Mouse (Mus musculus): ENCODE data around the gene Qrich2. TPM values are rescaled to one million over a fixed set of nuclear protein-coding genes. Genes with fewer than 3 reads are reported as not detected.

The Qrich2 gene
- polyA plus RNA-seq (2014; fragmentation: Illumina TruSeq; extraction: RNeasy Lipid Tissue Mini Kit (QIAGEN cat#74804); ENCODE audit: low read depth, low replicate concordance): not detected

DNA sequence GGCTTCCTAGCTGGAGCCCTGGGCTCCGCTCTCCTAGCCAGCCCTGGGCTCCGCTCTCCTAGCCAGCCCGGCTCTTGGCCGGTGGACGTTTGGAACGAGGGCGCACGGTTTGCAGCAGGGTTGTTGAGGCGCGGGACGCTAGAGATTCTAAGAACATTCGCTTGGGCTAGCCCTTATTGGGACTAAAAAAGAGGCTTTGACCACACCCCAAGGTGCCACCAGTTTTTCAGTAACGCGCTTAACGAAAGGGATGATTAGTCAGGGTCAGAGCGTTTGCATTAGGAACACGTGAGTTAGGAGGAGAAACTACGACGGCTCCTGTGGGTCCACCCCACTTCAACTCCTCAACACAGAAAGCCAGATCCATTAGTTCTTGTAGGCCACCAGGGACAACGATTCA is at the start of gene Qrich2:
Gene Qrich2, minus strand, starts transcription at position 101 of the 400 bp plus-strand sequence.

DNA sequence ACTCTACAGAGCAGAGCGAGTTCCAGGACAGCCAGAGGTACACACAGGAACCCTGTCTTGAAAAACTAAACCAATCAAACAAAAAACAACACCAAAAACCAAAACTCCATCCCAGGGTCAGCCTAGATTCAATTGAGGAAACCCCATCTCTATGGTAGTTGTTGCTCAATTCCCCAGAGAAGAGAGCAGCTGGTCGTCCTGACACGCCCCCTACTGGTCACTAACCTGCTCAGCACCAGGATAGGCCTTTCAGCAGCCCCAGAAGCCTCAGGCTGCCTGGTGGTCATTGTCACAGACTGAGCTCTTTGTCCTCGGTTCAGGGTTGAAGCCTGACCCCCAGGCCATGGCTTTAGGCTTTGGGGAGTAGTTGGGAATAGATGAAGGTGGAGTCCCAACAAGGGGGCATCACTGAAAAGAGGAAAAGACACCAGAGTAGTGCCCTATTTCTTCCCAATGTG is 27.8 kb upstream of the Qrich2 start, which contains the start of gene Prpsap1:
Gene Prpsap1, minus strand, starts transcription at position 408 of the 458 bp plus-strand sequence.

DNA sequence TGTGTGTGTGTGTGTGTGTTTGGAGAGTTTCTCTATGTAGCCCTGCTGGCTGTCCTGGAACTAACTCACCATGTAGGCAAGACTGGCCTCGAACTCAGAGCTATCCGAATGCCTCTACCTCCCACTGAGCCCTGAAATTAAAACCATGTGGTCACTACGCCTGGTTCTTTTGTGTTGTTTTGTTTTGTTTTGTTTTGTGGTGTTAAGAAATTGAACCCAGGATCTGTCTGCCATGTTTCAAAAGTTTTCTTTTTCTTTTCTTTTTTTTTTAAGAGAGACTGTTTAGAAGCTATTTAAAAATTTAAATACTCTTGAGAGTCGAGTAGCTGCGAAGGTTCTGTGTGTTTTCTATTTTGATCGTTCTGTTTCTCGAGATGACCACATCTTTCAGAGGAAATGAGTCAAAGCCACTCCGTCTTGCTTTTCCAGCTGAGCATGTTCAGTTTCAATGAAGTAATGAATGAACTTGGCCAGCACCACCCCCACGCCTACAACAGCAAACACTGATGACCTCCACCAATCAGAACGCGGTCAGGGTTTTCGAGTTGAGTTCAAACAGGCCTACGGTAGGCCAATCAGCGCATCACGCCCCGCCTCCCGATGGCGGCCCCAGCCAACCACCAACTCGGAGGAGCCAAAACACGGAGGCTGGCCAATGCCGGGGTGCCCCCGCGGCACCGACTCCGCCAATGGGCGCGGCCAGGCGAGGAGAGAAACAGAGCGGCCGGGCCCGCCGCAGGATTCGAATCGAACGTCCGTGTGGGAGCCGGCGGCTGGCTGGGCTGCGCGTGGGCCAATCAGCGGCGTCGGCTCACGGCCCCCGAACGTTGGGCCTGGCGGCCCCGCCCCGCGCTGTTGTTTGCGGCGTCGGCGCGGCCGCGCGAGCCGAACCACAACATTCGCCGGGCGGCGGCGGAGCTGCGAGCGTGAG is 32.4 kb downstream of the Qrich2 start, which contains the start of gene Ubald2:
Gene Ubald2, plus strand, starts transcription at position 739 of the 931 bp plus-strand sequence.

DNA sequence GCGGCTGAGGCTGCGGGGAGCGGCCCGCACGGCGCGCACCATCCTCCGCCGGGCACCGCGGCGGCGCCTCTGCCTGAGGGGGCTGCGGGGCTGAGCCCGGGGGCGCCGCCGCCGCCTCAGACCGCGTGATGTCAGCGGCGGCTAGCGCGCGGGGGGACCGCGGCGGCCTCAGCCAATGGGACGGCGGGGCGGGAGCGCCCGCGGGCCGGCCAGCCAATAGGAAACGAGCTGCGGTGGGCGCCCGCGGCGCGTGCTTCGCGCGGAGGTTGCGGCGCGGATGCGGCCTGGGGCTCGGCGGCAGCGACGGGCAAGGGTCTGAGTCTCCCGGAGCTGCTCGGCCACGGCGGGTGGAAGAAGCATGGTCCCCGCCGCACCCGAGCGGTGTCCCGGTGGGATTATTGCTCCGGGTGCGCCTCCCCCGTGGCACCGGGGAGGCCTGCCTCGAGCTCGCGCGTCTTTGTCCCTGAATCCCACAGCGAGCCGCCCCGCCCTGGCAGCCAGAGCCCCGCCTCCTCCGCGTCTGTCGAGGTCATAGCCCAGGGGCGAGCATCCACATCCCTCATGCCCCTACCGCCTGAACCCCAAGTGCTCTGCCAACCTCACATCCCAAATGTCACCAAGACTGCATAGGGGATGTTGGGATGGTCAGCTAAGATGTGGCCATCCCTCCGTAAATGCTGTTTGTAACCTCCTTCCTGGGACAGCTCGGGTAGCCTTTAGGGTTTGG is 53.0 kb downstream of the Qrich2 start, which contains the start of gene Rnf157:
Gene Rnf157, minus strand, starts transcription at position 129 of the 727 bp plus-strand sequence.

Other genes starting within 250 kb of the Qrich2 start
- not detected for gene Evpl, start 228.2 kb downstream of the Qrich2 start, polyA plus RNA-seq (2014; fragmentation: Illumina TruSeq; extraction: RNeasy Lipid Tissue Mini Kit (QIAGEN cat#74804); ENCODE audit: low read depth, low replicate concordance)
- 7.2 TPM for gene Srp68, start 192.0 kb downstream of the Qrich2 start, polyA plus RNA-seq (2014; fragmentation: Illumina TruSeq; extraction: RNeasy Lipid Tissue Mini Kit (QIAGEN cat#74804); ENCODE audit: low read depth, low replicate concordance)
- not detected for gene Galr2, start 185.3 kb downstream of the Qrich2 start, polyA plus RNA-seq (2014; fragmentation: Illumina TruSeq; extraction: RNeasy Lipid Tissue Mini Kit (QIAGEN cat#74804); ENCODE audit: low read depth, low replicate concordance)
- gene Exoc7, start 159.0 kb downstream of the Qrich2 start, polyA plus RNA-seq (2014; fragmentation: Illumina TruSeq; extraction: RNeasy Lipid Tissue Mini Kit (QIAGEN cat#74804); ENCODE audit: low read depth, low replicate concordance): 7.5 TPM
- gene Foxj1, start 130.8 kb downstream of the Qrich2 start, polyA plus RNA-seq (2014; fragmentation: Illumina TruSeq; extraction: RNeasy Lipid Tissue Mini Kit (QIAGEN cat#74804); ENCODE audit: low read depth, low replicate concordance): not detected
- 0.13 TPM for gene Rnf157, start 53.2 kb downstream of the Qrich2 start, polyA plus RNA-seq (2014; fragmentation: Illumina TruSeq; extraction: RNeasy Lipid Tissue Mini Kit (QIAGEN cat#74804); ENCODE audit: low read depth, low replicate concordance)
- 4.4 TPM for gene Ubald2, start 32.1 kb downstream of the Qrich2 start, polyA plus RNA-seq (2014; fragmentation: Illumina TruSeq; extraction: RNeasy Lipid Tissue Mini Kit (QIAGEN cat#74804); ENCODE audit: low read depth, low replicate concordance)
- gene Prpsap1, start 28.0 kb upstream of the Qrich2 start, polyA plus RNA-seq (2014; fragmentation: Illumina TruSeq; extraction: RNeasy Lipid Tissue Mini Kit (QIAGEN cat#74804); ENCODE audit: low read depth, low replicate concordance): 28.4 TPM
- gene Sphk1, start 64.7 kb upstream of the Qrich2 start, polyA plus RNA-seq (2014; fragmentation: Illumina TruSeq; extraction: RNeasy Lipid Tissue Mini Kit (QIAGEN cat#74804); ENCODE audit: low read depth, low replicate concordance): not detected
- 1.7 TPM for gene Ube2o, start 115.2 kb upstream of the Qrich2 start, polyA plus RNA-seq (2014; fragmentation: Illumina TruSeq; extraction: RNeasy Lipid Tissue Mini Kit (QIAGEN cat#74804); ENCODE audit: low read depth, low replicate concordance)
- gene Aanat, start 120.2 kb upstream of the Qrich2 start, polyA plus RNA-seq (2014; fragmentation: Illumina TruSeq; extraction: RNeasy Lipid Tissue Mini Kit (QIAGEN cat#74804); ENCODE audit: low read depth, low replicate concordance): not detected
- gene Rhbdf2, start 160.8 kb upstream of the Qrich2 start, polyA plus RNA-seq (2014; fragmentation: Illumina TruSeq; extraction: RNeasy Lipid Tissue Mini Kit (QIAGEN cat#74804); ENCODE audit: low read depth, low replicate concordance): 0.24 TPM
- gene Prcd, start 187.3 kb upstream of the Qrich2 start, polyA plus RNA-seq (2014; fragmentation: Illumina TruSeq; extraction: RNeasy Lipid Tissue Mini Kit (QIAGEN cat#74804); ENCODE audit: low read depth, low replicate concordance): not detected
- 0.42 TPM for gene Cygb, start 188.1 kb upstream of the Qrich2 start, polyA plus RNA-seq (2014; fragmentation: Illumina TruSeq; extraction: RNeasy Lipid Tissue Mini Kit (QIAGEN cat#74804); ENCODE audit: low read depth, low replicate concordance)

Data from liver, adult 10 weeks (tissue).